Mouse (Mus musculus) left cerebral cortex, adult 2 months (tissue): ENCODE measurements around the gene Arf5. TPM values are rescaled to one million over a fixed set of nuclear protein-coding genes. Genes with fewer than 3 reads are reported as not detected.

Experiments
- DNase-seq, 2 experiments: peaks; one replicate each; pipeline ENCODE4 v3.0.0; 2021 to 2022; ENCODE audit warnings: low spot score in 2 of 2, mixed read lengths in 1 of 2; ENCODE audit errors: extremely low spot score in 1 of 2
- H3K27ac ChIP-seq: fragments of 200-600 bp; 2 replicates; pipeline ENCODE4 v1.8.1; 2022
- H3K4me3 ChIP-seq: fragments of 200-600 bp; 2 replicates; pipeline ENCODE4 v1.8.1; 2022
- CTCF ChIP-seq: fragments of 200-600 bp; IDR thresholded peaks from 2 replicates; pipeline ENCODE4 v1.8.1; 2022; ENCODE audit warnings: antibody characterized with exemption, mild to moderate bottlenecking, moderate library complexity
- intact Hi-C: fragments of 180-260 bp; cut with DNase I; formaldehyde crosslinking; loops from one replicate; pipeline ENCODE4 v1.15.1; 2025
- total RNA-seq, 2 experiments: library from RNA; stranded (reverse); gene quantifications; 2 replicates each; pipeline ENCODE4 v1.2.3; 2021

Arf5 gene
- total RNA-seq, 2 experiments from 2014 or later: 263 TPM

DNA sequence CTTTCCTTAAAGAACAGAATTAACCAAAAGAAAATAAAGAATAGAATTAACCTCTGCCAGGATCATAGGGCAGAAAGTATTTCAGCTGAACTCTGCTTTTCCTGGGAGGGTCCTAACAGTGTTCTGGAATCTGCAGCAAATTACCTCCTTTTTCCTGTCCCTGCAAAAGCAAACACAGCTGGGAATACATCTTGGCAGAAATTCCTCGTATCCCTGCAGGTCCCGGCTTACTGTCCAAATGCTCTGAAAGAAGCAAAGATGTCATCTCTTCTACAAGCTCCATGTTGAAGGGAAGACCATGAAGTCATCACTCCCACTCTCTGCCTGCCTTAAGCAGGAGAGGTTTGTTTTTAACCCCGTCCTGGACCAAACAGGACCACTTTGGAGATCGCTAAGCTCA lies 6.4 kb upstream of the Arf5 start:
- Histone ChIP-seq H3K4me3 (no peak overlapping the region), H3K27ac (no peak overlapping the region)
- no peak for DNase-seq
- no peak for TF ChIP-seq CTCF
- intact Hi-C loops: no loop called here

DNA sequence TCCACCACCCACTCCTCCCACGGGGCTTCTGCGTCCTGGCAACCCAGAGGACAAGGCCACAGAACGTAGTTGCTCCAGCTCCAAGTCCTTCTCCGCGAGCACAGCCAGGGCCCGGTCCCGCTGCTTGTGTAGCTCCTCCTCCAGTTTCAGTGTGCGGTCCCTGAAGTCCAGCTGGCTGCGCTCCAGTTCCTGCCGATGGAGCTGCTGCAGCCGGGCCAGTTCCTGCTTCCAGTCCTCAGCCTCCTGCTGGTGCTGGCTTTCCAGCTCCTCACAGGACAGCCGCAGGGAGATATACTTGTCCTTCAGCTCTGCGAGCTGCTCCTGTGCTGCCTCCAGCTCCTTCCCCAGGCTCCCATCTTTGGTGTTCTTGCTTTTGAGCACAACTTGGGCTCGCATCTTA lies 4.9 kb upstream of the Arf5 start:
- no peak overlapping the region for H3K4me3 ChIP-seq
- DNase-seq: peak; percentile 47 to 57
- no peak; the same call in 1 of the 2 replicates for TF ChIP-seq CTCF
- H3K27ac ChIP-seq: peak overlapping the region; percentile 9; the same call in 1 of the 2 replicates
- intact Hi-C loops: no loop called here

GRCm38 (mm10) chr6:28419673-28420072 lies 3.7 kb upstream of the Arf5 start:
- no peak for DNase-seq
- H3K4me3 ChIP-seq: peak overlapping the region; percentile 13; the same call in 1 of the 2 replicates
- no peak overlapping the region for H3K27ac ChIP-seq
- intact Hi-C loops: loop anchor here (5.0 kb wide), 3 partner anchors 157 to 603 kb away; partner anchors contain the start of gene Lrrc4
- TF ChIP-seq CTCF: no peak

DNA sequence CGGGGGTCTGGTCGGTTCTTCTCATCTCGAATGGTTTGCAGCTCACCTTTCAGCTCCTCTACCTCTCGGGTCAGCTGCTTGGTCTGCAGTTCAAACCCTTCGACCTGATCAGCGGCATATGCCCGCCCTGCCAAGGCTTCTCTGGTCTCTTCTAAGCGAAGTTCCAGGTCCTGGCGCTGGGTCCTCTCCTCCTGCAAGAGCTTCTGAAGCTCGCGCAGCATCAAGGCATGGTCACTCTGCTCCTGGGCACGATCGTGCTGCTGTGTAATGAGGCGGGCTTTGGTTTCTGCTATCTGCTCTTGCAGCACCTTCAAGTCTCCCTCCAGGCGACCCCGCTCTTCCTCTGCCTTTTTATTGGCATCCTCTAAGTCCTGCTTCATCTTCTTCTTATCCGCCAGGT lies 3.0 kb upstream of the Arf5 start:
- DNase-seq: no peak
- TF ChIP-seq CTCF: no peak
- peak overlapping the region; percentile 85 for H3K4me3 ChIP-seq
- intact Hi-C loops: loop anchor here (5.0 kb wide), 3 partner anchors 158 to 602 kb away; partner anchors contain the start of gene Lrrc4
- no peak overlapping the region for H3K27ac ChIP-seq

GRCm38 (mm10) chr6:28420865-28421264 lies 2.5 kb upstream of the Arf5 start:
- H3K4me3 ChIP-seq: peak overlapping the region; percentile 85
- no peak for DNase-seq
- intact Hi-C loops: loop anchor here (5.0 kb wide), 3 partner anchors 159 to 601 kb away; partner anchors contain the start of gene Lrrc4
- H3K27ac ChIP-seq: no peak overlapping the region; the same call in 1 of the 2 replicates
- no peak for TF ChIP-seq CTCF

DNA sequence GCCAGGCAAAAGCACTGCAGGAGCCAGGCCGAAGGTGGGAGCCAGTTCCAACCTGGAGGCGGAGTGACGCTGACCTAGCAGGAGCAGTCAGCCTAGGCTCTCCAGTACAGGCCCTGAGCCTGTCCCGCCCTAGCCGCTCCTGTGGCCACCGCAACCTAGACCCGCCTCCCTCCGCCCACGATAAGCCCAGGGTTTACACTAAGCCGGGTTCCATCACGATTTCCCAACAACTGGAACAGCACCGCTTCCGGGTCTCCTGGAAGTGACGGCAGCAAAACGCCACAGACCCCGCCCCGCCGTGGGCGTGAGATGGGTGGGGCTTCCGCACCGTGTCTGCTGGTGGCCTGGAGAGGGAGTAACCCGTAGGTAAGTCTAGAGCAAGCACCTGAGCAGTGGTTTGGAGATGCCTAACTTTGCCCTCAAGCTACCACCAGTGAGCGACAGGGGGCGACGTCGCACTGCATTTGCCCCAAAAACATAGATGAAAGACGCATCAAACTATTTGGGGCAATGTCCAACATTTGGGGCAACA lies 1.8 kb upstream of the Arf5 start:
- peak; percentile 91 to 95 for DNase-seq
- TF ChIP-seq CTCF: peak; percentile 61
- H3K27ac ChIP-seq: peak overlapping the region; percentile 66
- intact Hi-C loops: loop anchor here (5.0 kb wide), 3 partner anchors 159 to 601 kb away; partner anchors contain the start of gene Lrrc4
- peak overlapping the region; percentile 85 for H3K4me3 ChIP-seq

DNA sequence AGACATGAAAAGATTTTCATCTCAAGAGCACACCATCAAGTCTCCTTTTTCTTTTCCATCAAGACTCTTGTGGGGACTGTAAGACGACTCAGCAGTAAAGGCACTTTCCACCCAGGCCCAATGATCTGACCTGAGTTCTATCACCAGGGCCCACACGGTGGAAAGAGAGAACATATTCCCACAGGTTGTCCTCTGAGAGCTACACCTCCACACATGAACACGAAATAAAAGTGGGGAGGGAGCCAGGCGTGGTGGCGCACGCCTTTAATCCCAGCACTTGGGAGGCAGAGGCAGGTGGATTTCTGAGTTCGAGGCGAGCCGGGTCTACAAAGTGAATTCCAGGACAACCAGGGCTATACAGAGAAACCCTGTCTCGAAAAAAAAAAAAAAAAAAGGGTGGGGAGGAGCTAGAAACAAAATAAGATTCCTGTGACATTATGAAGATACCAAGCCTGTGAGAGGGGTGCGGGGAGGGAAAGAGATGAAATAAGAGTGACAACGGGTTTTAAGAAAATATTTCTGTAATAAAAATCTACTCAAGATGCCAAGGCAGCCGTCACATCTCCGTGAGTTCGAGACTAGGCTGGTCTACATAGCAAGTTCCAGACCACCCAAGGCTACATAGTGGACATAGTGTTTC lies 589 bp upstream of the Arf5 start:
- intact Hi-C loops: loop anchor here (5.0 kb wide), 3 partner anchors 160 to 600 kb away; partner anchors contain the start of gene Lrrc4
- Histone ChIP-seq H3K27ac (peak overlapping the region; percentile 69), H3K4me3 (peak overlapping the region; percentile 73)
- no peak for DNase-seq
- TF ChIP-seq CTCF: no peak

GRCm38 (mm10) chr6:28423767-28424695 lies 671 bp downstream of the Arf5 start:
- H3K4me3 ChIP-seq: peak overlapping the region; percentile 73
- TF ChIP-seq CTCF: peak; percentile 23
- intact Hi-C loops: loop anchor here (1.0 to 5.0 kb wide), 4 partner anchors 55 to 598 kb away; partner anchors contain the start of gene Lrrc4

GRCm38 (mm10) chr6:28425019-28425418 lies 1.7 kb downstream of the Arf5 start:
- DNase-seq: no peak
- Histone ChIP-seq H3K27ac (no peak overlapping the region), H3K4me3 (peak overlapping the region; percentile 73)
- intact Hi-C loops: no loop called here
- TF ChIP-seq CTCF: no peak

More at GRCm38 (mm10) chr6:28423767-28424695, 671 bp downstream of the Arf5 start:
- peak; percentile 47 to 57 for DNase-seq
- peak overlapping the region; percentile 97 for H3K27ac ChIP-seq

DNA sequence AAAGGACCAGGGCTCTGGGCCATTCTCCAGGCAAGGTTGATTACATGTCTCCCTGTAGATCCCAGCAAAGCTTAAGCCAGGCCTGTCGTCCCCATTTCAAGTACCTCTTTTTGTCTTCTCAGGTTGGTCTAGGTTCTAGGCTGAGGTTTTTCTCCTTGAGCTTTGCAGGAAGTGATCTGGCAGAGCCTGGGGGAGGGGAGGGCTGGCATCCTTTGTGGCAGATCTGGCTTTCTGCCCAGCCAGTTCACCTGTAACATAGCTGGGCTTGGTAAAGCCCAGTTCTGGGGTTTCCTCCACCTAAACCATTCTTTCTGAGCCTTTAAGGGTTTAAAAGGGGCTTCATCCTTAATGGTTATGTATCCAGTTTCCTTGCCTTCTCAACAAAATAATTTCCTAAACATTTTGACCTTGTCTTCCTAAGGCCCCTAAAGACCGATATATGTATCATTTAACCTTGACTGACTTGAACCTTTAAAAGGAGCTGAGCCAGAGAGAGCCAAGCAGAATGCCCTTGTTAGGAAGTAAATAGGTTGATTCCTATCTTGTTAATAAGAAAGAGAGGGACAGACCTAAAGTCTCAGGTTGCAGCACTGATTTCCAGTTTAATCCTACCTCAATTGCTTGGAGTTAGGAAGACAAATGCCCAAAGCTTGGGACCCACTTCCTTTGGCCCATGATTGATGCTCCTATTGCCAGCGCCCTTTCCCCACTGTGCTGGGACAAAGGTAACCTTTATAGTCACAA lies 3.9 kb downstream of the Arf5 start, which contains the start of gene Fscn3:
Fscn3 (plus strand) TSS at position 694 of the 744 bp plus-strand sequence.
- Histone ChIP-seq H3K4me3 (no peak within 1 kb of the TSS), H3K27ac (no peak within 1 kb of the TSS)
- no peak for TF ChIP-seq CTCF
- DNase-seq: no peak
- intact Hi-C loops: no loop called here

DNA sequence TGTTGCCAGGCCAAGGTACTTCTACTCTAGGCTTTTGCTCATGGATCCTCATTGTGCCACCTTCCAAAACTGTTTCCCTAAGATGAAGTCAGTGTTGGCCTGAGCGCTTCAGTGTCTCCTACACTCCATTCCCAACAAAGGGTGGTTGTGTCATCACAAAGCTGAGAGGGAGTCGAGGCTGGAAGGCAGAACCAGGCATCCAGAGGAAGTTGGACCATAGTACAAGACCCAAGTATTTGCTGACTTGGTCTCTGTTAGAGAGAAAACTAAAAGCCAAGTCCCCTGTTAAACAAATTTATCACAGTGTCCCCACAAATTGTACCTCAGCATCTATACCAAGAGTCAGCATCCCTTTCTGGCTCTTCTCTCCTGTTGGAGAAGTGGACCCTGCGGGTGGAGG lies 4.9 kb downstream of the Arf5 start, which contains the start of gene Gcc1:
Gcc1 (minus strand) TSS at position 101 of the 400 bp plus-strand sequence.
- H3K4me3 ChIP-seq: no peak within 1 kb of the TSS
- DNase-seq: no peak
- H3K27ac ChIP-seq: no peak within 1 kb of the TSS
- intact Hi-C loops: no loop called here
- no peak for TF ChIP-seq CTCF
